Mouse (Mus musculus) hindbrain, embryonic 10.5 days (tissue): ENCODE data around the gene Cd200r4. TPM values are rescaled to one million over a fixed set of nuclear protein-coding genes. Genes with fewer than 3 reads are reported as not detected.
"Not testable (repeated sequence)": the region's sequence is repeated elsewhere in the genome, so short reads cannot be mapped to it uniquely, and the experiment has no call there.

Experiments used
- DNase-seq: peaks from one replicate; pipeline ENCODE4 v3.0.0-alpha.2; 2017; ENCODE audit warnings: low spot score
- H3K27ac ChIP-seq: fragments of 300-500 bp; sonication (generic); 2 replicates; pipeline ENCODE4 v1.5.1; 2016; ENCODE audit warnings: mild to moderate bottlenecking, moderate library complexity
- H3K27me3 ChIP-seq: fragments of 300-500 bp; sonication (generic); 2 replicates; pipeline ENCODE4 v1.6.1; 2016; ENCODE audit warnings: mild to moderate bottlenecking; ENCODE audit not compliant: poor library complexity, insufficient read depth, severe bottlenecking
- H3K36me3 ChIP-seq: fragments of 300-500 bp; sonication (generic); 2 replicates; pipeline ENCODE4 v1.6.1; 2016; ENCODE audit warnings: mild to moderate bottlenecking, moderate library complexity
- H3K4me1 ChIP-seq: fragments of 300-500 bp; sonication (generic); replicated peaks from 2 replicates; pipeline ENCODE4 v1.6.1; 2016; ENCODE audit warnings: mild to moderate bottlenecking
- H3K4me3 ChIP-seq: fragments of 300-500 bp; sonication (generic); 2 replicates; pipeline ENCODE4 v1.5.1; 2016; ENCODE audit warnings: mild to moderate bottlenecking, moderate library complexity
- H3K9me3 ChIP-seq: fragments of 300-500 bp; sonication (generic); 2 replicates; pipeline ENCODE4 v1.6.1; 2016; ENCODE audit warnings: mild to moderate bottlenecking, moderate library complexity
- WGBS: fragments of 180-500 bp; shearing (Covaris S2); methylation state at CpG from one replicate; pipeline ENCODE4 v1.1.7; 2016; 5-methylcytosine and 5-hydroxymethylcytosine counted together
- polyA plus RNA-seq: library from polyadenylated mRNA; unstranded; fragments of >200 nt; fragmentation: Nextera tagmentation; extraction: Ambion mirVana; gene quantifications from 2 replicates; pipeline ENCODE4 v1.2.1, GENCODE M21; 2016

The Cd200r4 gene
- polyA plus RNA-seq, 1 experiment from 2014 or later = not detected

- Histone ChIP-seq H3K27ac (no peak overlapping the region), H3K27me3 (no peaks in the 10 kb centered on the region), H3K4me1 (no peaks in the 10 kb centered on the region), H3K36me3 (no peaks in the 10 kb centered on the region), H3K4me3 (no peak overlapping the region), H3K9me3 (no peaks in the 10 kb centered on the region)
- DNase-seq = no peak
Observed at GRCm38 (mm10) chr16:44794416-44794815, 17.1 kb upstream of the Cd200r4 start.

- no peaks in the 10 kb centered on the region for H3K9me3 ChIP-seq
- no peaks in the 10 kb centered on the region for H3K27me3 ChIP-seq
- DNase-seq = no peak
- H3K4me1 ChIP-seq = no peaks in the 10 kb centered on the region
- H3K27ac ChIP-seq = no peak overlapping the region
- H3K4me3 ChIP-seq = no peak overlapping the region
- H3K36me3 ChIP-seq = no peaks in the 10 kb centered on the region
Observed at GRCm38 (mm10) chr16:44805976-44806375, 5.6 kb upstream of the Cd200r4 start.

- WGBS = 93% methylated on average over 4 of the region's 4 CpGs
- not testable (repeated sequence) for H3K36me3 ChIP-seq, H3K4me1 ChIP-seq, DNase-seq, H3K27ac ChIP-seq, H3K27me3 ChIP-seq, H3K9me3 ChIP-seq, H3K4me3 ChIP-seq
Observed at GRCm38 (mm10) chr16:44810223-44810622, 1.3 kb upstream of the Cd200r4 start.

- DNase-seq = no peak
- Histone ChIP-seq H3K9me3 (no peaks in the 10 kb centered on the region), H3K27ac (no peak overlapping the region), H3K36me3 (no peaks in the 10 kb centered on the region), H3K4me1 (no peaks in the 10 kb centered on the region), H3K27me3 (no peaks in the 10 kb centered on the region), H3K4me3 (no peak overlapping the region)
- 85% methylated on average over 6 of the region's 6 CpGs for WGBS
Observed at GRCm38 (mm10) chr16:44812468-44813065, 1.0 kb downstream of the Cd200r4 start.

- WGBS = 64% methylated on average over 1 of the region's 1 CpGs
- no peak overlapping the region for H3K27ac ChIP-seq
- H3K4me1 ChIP-seq = no peaks in the 10 kb centered on the region
- no peaks in the 10 kb centered on the region for H3K36me3 ChIP-seq
- H3K4me3 ChIP-seq = no peak overlapping the region
- H3K9me3 ChIP-seq = no peaks in the 10 kb centered on the region
- no peak for DNase-seq
- H3K27me3 ChIP-seq = no peaks in the 10 kb centered on the region
Observed at GRCm38 (mm10) chr16:44818010-44818409, 6.5 kb downstream of the Cd200r4 start.

GRCm38 (mm10) chr16:44820545-44820944 lies 9.0 kb downstream of the Cd200r4 start:
- Histone ChIP-seq H3K4me3 (no peak overlapping the region), H3K4me1 (no peaks in the 10 kb centered on the region), H3K27ac (no peak overlapping the region), H3K36me3 (no peaks in the 10 kb centered on the region), H3K9me3 (no peaks in the 10 kb centered on the region), H3K27me3 (no peaks in the 10 kb centered on the region)
- DNase-seq = no peak
- WGBS = 86% methylated on average over 4 of the region's 4 CpGs

GRCm38 (mm10) chr16:44832286-44832685 lies 20.8 kb downstream of the Cd200r4 start:
- 83% methylated on average over 3 of the region's 3 CpGs for WGBS
- DNase-seq = no peak
- no peaks in the 10 kb centered on the region for H3K4me1 ChIP-seq

GRCm38 (mm10) chr16:44833189-44833588 lies 21.7 kb downstream of the Cd200r4 start:
- not testable (repeated sequence) for H3K27ac ChIP-seq, DNase-seq, H3K4me3 ChIP-seq, H3K9me3 ChIP-seq, H3K36me3 ChIP-seq, H3K4me1 ChIP-seq, H3K27me3 ChIP-seq
- WGBS = 44% methylated on average over 2 of the region's 2 CpGs

More at GRCm38 (mm10) chr16:44832286-44832685, 20.8 kb downstream of the Cd200r4 start:
- no peaks in the 10 kb centered on the region for H3K36me3 ChIP-seq
- H3K27ac ChIP-seq = no peak overlapping the region
- H3K27me3 ChIP-seq = no peaks in the 10 kb centered on the region
- H3K4me3 ChIP-seq = no peak overlapping the region
- H3K9me3 ChIP-seq = no peaks in the 10 kb centered on the region

- no peaks in the 10 kb centered on the region for H3K9me3 ChIP-seq
- WGBS = 92% methylated on average over 2 of the region's 2 CpGs
Observed at GRCm38 (mm10) chr16:44866797-44867196, 55.3 kb downstream of the Cd200r4 start, which contains the start of gene Cd200r2. TSS of gene Cd200r2 (plus strand) at chr16:44867097.

GRCm38 (mm10) chr16:44875178-44875577 lies 63.6 kb downstream of the Cd200r4 start:
- Histone ChIP-seq H3K4me3 (no peak overlapping the region), H3K9me3 (no peaks in the 10 kb centered on the region), H3K27me3 (no peaks in the 10 kb centered on the region), H3K4me1 (0 out of 2 replicates have a peak, but pooled peaks cover 2% of the 10 kb centered on the region), H3K27ac (no peak overlapping the region), H3K36me3 (no peaks in the 10 kb centered on the region)
- WGBS = 59% methylated on average over 1 of the region's 1 CpGs
- no peak for DNase-seq

More at GRCm38 (mm10) chr16:44866797-44867196, 55.3 kb downstream of the Cd200r4 start, which contains the start of gene Cd200r2:
- H3K4me1 ChIP-seq = no peaks in the 10 kb centered on the region
- H3K27me3 ChIP-seq = no peaks in the 10 kb centered on the region
- no peaks in the 10 kb centered on the region for H3K36me3 ChIP-seq
- no peak for DNase-seq
- H3K27ac ChIP-seq = no peak within 1 kb of the TSS
- H3K4me3 ChIP-seq = no peak within 1 kb of the TSS

- Histone ChIP-seq H3K27ac (no peak overlapping the region), H3K4me1 (0 out of 2 replicates have a peak, but pooled peaks cover 2% of the 10 kb centered on the region), H3K36me3 (no peaks in the 10 kb centered on the region), H3K9me3 (no peaks in the 10 kb centered on the region), H3K4me3 (no peak overlapping the region), H3K27me3 (no peaks in the 10 kb centered on the region)
- no peak for DNase-seq
- WGBS = 69% methylated on average over 5 of the region's 5 CpGs
Observed at GRCm38 (mm10) chr16:44876625-44877024, 65.1 kb downstream of the Cd200r4 start.

GRCm38 (mm10) chr16:44877595-44877994 lies 66.1 kb downstream of the Cd200r4 start:
- Histone ChIP-seq H3K4me1 (0 out of 2 replicates have a peak, but pooled peaks cover 2% of the 10 kb centered on the region), H3K36me3 (no peaks in the 10 kb centered on the region), H3K27me3 (no peaks in the 10 kb centered on the region), H3K4me3 (no peak overlapping the region), H3K9me3 (no peaks in the 10 kb centered on the region), H3K27ac (no peak overlapping the region)
- DNase-seq = no peak
- WGBS = 87% methylated on average over 6 of the region's 6 CpGs
